Mouse (Mus musculus): ENCODE measurements around the gene Kdm5a. TPM values are rescaled to one million over a fixed set of nuclear protein-coding genes. Genes with fewer than 3 reads are reported as not detected.

The Kdm5a gene
- 10 to 100 TPM; 95.9 to 96.7 TPM for total RNA-seq (2023)

GRCm38 (mm10) chr6:120363688-120364522 is at the start of gene Kdm5a, which contains the start of gene Ccdc77:
Kdm5a (plus strand) TSS chr6:120364124.
Ccdc77 (minus strand) TSS chr6:120364374.

GRCm38 (mm10) chr6:120463086-120463871 is 99.4 kb downstream of the Kdm5a start, which contains the start of gene Il17ra:
Il17ra (plus strand) TSS chr6:120463247.

GRCm38 (mm10) chr6:120493374-120494181 is 129.7 kb downstream of the Kdm5a start, which contains the start of gene Tmem121b:
Tmem121b (minus strand) TSS chr6:120493807.

Other genes starting within 250 kb of the Kdm5a start
- not detected for gene D330020A13Rik, start 69.8 kb upstream of the Kdm5a start, total RNA-seq (2023)
- not detected for gene B4galnt3, start 69.6 kb upstream of the Kdm5a start, total RNA-seq (2023)
- 1 to 10 TPM; 4.8 to 6.7 TPM for gene Ccdc77, start 250 bp downstream of the Kdm5a start, total RNA-seq (2023)
- 100 to 1,000 TPM; 413 to 494 TPM for gene Il17ra, start 99.1 kb downstream of the Kdm5a start, total RNA-seq (2023)
- gene Tmem121b, start 129.7 kb downstream of the Kdm5a start, total RNA-seq (2023): 1 to 10 TPM; 1.3 to 1.5 TPM
- gene Hdhd5, start 167.2 kb downstream of the Kdm5a start, total RNA-seq (2023): 10 to 100 TPM; 16.6 to 19.2 TPM